Mouse (Mus musculus) erythroid progenitor cell, adult 5-6 weeks (primary cell): Measurements from ENCODE around the gene P2ry6. TPM values are rescaled to one million over a fixed set of nuclear protein-coding genes. Genes with fewer than 3 reads are reported as not detected.

Experiments
- ATAC-seq: replicated peaks from 2 replicates; pipeline ENCODE4 v1.8.0; 2016; ENCODE audit warnings: moderate number of reproducible peaks, mild to moderate bottlenecking, moderate TSS enrichment, inconsistent platforms; ENCODE audit not compliant: poor library complexity, low FRiP score, severe bottlenecking
- total RNA-seq, 2 experiments: library from RNA; stranded (forward) in 1 of 2; stranded (reverse) in 1 of 2; fragments of 150-400 nt in 1 of 2; fragments of 186-747, 209-891 nt in 1 of 2; gene quantifications; 2 replicates each; pipeline versions ENCODE4 v1.2.3 to v1.2.4; 2015 to 2017; ENCODE audit warnings: low replicate concordance in 2 of 2

Gene P2ry6
- total RNA-seq, 2 experiments from 2014 or later = 1.7 to 5.0 TPM

DNA sequence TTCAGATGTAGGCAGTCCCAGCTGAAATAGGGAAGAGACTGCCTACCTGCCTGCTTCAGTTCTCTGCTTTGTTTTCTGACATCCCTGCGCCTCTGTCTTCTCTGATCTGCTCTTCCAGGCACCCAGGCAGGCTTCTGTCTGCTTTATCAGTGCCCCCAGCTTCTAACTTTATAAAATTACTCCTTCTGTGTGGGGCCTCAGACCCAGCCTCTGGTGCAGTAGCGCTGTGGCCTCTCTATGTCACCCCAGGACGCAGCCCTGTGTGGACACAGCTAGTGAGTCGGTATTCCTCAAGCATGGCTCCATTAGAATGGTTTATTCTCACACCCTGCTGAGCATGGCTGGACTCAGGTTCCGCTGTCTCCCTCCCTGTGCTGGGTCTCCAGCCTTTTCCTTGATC is 24.4 kb downstream of the P2ry6 start:
- ATAC-seq = no peak

DNA sequence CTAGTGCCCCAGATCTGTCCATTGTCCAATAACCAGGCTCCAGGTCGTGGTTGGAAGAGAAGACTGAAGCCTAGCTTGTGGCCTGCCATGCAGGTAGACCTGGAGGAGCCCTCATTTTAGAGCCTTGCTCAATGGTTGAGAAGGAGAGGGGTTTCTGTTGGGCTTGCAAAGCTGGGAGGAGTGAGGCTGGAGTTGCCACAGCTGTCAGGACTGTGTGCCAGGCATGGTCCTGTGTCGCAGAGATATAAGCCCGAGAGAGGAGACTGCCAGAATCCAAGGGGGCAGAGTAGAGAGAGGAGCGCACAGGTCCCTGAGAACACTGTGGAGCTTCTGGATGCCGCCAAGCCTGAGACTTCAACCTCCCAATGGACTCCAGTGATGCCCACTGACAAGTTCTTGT is 29.7 kb downstream of the P2ry6 start:
- ATAC-seq = no peak

DNA sequence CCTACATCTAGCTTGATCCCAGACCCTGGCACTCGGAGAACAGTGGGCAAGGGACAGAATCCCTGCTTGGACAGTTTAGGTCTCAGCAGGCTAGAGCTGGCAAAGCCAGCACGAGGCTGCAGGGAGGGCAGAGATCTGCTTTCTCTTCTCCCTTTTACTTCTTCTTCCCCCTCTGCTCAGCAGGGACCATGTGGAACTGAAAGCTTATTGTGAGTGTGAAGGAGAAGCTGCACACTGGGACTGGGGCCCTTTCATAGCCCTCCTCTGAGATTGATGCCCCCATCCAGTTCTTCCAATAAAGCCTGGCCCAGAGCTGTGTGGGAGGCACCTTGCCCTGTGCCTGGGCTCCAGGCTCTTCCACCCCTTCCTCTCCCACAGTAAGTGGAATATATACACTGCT is 30.1 kb downstream of the P2ry6 start:
- no peak for ATAC-seq

DNA sequence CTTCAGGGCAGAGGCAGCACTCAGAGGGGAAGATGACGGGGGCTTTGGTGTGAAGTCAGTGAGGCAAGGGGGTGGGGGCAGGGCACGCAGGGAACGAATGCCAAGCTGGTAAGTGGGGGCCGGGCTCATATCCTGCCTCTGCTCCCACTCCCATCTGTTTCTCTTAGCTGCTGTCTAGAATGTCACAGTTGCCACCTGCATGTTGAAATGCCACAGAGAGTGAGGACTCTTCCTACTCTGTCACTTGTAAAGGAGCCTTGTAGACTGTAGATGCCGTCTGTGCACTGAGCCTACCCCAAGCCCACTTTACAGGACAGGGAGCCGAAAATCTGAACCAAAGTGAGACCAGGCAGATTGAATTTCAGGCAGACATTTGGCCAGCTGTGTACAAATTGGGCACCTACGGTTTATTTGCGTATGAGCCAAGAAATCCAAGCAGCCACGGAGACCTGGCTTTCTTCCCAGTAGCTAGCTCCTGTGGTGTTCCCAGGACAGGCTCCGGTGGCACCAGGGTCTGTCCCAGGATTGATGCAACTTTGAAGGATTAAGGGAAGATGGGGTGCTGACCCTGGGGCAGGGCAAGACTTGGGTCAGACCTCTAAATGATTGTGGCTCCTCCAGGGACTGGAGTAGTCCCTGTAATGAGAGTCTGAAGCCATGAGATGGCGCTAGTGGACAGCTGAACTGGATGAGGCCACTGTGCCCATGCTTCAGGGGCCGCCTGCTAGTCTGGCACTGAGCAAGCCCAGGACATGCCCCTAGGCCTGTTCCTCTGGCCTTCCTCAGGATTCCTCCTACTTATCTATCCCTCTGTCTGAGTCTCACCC is 31.4 kb downstream of the P2ry6 start:
- no peak for ATAC-seq

DNA sequence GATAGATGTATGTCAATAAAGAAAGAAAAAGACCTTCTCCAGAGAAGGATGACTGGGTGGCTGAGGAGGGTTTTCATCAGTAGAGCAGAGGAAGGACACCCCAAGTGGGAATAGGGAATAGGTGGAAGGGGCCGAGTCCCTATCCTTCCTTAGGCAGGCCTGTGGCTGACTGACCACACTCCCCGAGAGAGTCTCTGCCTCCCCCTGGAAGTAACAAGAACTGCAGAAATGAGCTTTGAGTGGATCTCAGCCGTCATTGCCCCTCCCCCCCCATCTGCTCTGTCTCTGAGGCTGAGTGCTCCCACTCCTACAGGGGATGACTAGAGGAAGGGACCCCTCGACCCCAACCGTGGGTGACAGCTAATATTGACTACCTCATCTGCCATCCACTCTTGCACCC is 33.3 kb downstream of the P2ry6 start:
- ATAC-seq = no peak

DNA sequence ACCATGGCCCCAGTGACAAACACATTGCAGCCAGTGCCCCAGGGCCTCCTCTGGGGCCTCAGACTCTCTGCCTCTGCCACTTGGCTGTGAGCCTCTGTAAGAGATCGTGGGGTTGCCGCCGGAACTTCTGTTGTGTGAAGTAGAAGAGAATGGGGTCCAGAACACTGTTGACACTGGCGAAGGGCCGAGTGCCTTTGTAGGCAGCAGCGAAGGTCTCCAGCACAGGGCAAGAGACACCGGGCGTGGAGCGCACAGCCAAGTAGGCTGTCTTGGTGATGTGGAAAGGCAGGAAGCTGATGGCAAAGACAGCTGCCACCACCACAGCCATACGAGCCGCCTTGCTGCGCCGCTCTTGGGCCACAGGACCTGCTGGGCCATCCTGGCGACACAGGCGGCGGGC is 36.3 kb downstream of the P2ry6 start:
- ATAC-seq = no peak

DNA sequence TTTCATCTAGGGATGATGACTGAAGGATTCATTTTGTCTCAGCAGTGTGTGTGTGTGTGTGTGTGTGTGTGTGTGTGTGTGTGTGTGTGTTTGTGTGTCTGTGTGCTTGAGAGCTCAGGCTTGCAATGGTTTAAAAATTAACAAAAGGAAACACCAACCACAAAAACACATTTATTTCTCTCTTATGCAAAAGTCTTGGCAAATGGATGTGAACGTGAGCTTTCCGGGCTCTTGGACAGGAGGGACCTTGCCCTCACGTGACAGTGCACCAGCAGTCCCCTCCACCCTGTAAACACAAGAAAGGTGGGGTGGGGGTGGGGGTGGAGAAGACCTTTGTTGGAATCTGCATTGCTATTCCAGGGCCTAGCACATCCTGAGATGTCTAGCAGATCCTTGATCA is 37.0 kb downstream of the P2ry6 start:
- no peak for ATAC-seq

DNA sequence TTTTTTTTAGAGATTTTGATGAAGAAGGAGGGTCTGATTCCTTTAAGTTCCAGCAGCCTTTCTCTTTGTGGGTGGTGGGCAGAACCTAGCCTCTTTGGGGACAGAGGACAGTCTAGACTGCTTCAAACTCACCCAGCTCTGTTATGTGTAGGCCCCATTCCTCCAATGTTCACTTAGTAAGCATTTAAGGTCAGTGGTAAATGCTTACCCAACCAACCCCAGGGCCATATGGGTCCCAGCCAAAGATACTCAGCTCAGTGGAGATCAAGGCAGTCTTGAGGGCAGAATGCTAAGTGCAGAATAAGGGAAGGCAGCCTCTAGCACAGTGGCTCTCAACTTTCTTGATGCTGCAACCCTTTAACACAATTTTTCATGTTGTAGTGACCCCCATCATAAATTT is 40.9 kb downstream of the P2ry6 start:
- no peak for ATAC-seq

DNA sequence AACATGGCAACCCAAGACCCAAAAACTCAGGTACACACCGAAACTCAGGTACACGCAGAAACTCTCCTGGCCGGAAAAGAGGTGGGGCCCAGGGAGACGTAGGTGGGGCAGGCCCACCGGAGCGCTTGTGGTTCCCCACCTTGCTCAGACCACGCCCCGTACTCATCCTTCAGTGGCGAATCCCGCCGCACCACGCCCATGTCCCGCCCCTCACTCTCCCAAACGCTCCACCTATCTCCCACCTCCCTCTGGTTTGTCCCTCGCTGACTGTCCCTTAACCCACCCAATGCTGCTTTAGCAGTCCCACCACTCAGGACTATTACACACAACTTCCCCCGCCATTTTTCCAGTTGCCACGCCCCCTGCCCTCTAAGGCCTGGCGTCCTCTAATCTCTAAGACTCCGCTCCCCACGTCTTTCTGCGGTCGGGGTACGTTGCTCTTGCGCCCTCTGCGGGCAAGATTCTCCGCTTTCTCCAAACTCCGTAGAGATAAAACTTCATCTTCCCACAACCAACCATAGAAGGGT is 41.9 kb downstream of the P2ry6 start:
- ATAC-seq = no peak

DNA sequence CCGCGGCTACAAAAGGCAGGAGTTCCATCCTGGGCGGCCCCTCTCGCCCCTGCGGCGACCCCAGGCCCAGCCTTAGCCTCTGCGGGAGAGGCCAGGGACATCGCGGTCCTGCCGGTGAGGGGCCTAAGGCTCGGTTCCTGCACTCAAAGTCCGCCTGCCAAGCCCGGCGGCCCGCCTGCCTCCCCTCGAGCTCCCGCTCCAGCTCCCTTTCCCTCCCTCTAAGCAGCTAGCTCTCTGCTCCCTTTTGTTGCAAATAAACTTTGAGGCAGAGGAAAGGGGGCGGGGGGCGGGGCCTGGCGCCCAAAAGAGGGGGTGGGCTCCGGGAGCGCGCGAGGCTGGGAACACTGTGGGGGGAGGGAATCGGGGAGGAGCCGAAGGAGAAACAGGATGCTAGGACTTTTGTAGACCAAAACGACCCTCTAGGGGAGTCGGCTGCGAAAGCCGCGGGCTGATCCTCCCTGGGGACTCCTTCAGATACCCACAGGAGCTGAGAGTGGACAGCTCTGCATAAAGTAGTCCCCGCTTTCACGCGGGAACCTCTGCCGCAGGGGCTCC is 42.4 kb downstream of the P2ry6 start, which contains the start of gene Arhgef17:
Gene Arhgef17 (minus strand): TSS at position 182 of the 555 bp plus-strand sequence.
- no peak for ATAC-seq

DNA sequence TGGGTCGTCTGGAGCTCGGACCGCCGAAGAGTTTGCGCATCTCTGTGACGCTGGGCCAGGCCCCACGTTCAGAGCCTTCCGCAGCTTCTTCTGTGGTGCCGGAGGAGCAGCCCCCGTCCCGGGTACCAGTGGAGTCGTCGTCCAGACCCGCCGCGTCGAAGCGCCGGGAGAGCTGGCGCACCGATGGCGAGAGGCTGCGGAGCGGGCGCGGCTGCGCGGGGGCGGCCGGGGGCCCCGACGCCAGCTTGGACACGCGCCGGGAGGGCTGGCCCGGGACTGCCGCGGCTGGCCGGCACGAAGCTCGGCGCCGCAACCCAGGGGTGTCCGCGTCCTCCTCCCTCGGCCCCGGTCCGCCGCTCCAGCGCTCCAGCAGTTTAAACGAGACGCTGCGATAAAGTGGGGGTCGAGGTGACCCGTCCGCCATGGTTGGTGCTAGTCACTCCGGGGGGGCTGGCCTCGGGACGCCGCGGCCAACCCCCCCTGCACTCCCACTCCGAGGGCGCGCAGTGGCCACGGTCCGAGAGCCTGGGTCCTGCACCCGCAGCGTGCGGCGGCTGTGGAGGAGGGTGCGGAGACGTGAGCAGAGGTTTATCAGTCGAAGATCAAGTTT is 43.0 kb downstream of the P2ry6 start:
- ATAC-seq = no peak

DNA sequence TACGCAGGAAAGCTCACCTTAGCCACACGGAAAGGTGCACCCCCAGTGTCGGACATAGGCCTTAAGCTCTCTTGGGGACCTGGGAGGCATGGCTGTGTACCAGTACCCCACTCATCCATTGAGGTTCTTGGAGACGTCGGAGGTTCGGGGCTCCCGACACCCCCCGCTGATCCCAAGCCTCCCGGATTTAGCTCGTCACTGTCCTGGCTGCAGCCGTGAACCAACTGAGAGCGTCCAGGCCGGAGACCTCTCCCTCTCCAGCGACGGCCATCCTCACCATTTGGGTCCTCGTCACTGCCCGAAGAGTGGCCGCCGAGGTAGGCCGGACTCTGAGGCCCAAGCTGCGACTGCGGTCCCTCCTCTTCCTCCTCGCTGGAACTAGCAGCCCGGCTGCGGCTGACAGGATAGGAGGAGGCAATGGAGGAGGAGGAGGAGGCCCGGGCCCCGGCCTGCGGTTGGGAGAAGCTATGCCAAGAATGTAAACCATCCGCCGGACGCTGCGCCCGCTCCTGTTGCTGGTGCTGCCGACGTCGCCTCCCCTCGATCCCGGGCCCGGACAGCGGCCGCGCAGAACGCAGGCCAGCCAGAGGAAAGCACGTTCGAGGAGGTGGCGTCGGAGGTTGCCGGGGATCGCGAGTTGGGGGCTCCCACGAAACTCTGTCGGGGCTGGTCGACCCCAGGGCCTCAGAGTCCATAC is 43.7 kb downstream of the P2ry6 start:
- ATAC-seq = no peak

DNA sequence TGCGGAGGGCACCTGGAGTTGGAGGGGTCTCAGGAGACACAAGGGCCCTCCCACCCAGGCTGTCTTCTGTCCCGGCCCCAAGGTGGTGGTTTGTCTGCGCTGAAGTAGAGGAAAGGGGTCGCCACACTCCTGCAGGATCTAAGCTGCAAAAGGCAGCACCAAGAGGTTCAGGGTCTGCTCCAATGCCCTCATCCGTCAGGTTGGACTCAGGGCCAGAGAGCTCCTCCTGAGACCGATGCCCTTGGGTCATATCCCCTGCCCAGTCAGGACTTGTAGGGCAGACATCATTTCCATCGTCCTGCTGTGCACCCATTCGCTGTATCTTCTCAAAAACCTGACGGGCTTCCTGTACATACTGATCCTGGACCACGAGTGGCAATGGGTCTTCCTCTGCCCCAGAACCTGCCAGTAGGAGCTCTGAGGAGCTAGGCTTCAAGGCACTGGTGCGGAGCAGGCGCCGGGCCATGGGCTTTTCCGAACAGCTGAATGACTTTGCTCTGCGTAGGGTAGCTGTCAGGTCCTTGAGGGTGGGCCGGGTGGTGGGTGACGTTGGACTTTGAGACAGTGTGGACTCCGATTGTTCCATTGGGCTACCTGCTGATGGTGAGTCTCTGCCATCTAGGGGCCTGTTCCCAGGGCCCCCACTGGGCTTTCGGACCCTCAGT is 44.7 kb downstream of the P2ry6 start:
- no peak for ATAC-seq

DNA sequence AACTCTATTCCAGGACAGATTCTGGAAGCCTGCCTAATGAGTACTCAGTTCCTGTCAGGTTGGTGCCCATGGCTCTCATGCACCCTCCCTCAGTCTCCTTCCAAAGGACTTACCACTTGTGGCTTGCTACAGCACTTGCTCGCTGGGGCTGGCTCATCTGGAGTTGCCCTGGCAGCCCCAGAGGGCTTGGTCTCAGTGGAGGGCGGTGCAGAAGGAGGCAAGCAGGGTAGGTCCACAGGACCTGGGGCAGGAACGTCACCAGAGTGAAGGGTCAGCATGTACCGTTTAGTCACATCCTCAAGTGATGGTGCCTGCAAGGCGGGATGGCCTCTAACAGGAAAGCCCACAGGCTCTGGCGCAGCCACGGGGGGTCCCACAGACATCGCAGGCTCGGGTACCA is 46.0 kb downstream of the P2ry6 start:
- ATAC-seq = no peak

DNA sequence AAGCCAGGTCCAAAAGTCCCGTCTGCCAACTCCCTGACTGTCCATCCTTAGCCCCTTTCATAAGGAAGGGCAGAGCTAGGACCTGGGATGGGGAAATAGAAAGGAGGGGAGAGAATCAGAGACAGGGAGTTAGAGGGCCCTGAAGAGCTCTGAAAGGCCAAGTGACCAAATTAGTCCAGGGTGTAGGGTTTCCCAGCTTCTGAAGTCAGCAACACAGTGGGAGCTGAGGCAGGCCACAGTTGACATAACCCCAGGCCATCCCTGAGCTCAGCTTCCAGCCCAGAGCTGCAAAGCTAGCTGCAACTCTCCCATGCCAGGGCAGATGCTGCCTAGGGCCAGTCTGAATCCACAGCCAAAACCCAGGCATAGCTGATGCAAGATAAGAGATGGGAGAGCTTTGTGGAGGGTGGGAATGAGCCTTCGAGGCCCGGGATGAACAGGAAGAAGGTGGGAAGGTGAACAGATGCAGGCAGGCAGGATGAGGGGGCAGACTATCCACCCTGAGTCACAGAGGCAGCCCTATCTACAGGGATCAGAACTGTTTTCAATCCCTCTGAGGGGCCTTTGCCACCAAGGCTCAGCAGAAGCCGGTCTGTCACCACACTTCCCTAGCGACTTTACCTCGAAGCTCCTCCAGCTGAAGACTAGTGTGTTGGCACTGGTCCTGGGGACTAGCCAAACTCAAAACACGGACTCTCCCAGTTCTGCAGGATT is 47.0 kb downstream of the P2ry6 start:
- no peak for ATAC-seq

DNA sequence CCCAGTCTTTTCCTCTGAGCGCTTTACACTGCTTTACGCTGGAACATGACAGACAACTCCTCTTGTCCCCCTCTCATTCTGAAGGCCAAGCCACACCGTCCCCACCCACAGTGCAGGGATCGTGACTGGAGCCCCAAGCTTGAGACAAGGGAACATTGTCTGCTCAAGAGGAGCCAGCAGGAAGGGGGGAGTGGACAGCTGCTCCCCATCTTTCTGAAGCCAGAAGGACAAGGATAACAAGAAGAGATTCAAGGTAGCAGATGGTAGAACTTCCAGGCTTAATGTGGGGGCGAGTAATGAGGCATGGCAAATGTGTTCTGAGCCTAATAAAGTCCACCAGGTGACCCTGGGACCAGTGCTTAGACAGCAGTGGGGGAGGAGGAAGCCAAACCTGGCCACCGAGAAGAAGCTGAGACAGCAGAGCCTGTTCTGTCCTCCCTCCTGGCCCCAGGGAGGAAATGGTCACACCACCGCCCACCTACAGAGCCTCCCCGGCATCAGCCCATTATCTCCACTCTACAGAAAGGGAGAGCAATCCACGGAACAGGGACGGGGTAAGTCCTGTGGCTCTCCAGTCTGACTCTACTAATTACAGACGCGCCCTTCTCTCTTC is 48.0 kb downstream of the P2ry6 start:
- ATAC-seq = no peak

DNA sequence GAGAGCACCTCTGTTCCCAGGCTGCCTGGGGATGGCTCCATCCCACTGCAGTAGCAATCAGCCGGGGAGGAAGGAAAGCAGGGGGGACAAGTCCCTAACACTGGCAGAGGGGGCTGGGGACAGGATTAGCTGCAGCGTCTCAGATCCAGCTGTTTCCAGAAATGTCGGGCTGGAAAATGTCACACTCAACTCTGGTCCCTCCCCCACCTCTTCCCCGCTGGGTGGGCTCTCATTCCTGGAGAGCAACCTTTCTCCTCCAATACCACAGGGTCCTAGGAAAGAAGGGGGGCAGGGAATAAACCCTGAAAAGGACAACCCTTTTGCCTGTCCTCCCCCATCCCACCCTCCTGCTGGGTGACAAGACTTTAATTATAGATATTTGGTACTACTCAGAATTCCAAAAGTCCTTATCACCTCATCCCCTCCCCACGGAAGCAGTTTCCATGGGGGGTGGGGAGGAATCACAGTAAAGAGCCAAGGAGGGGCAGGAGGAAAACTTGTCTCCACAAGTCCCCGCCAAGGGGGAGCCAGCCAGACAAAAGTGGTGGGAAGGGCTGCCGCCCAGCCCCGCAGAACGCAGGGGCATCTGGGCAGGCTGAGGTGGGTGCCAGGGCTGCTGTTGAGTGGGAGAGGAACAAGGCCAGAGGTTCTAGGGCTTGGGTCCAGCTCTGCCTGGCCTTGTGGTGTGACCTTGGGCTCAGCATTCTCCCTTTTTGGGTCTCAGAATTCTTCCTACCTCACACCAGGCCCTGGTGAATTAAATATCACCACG is 49.6 kb downstream of the P2ry6 start:
- no peak for ATAC-seq

DNA sequence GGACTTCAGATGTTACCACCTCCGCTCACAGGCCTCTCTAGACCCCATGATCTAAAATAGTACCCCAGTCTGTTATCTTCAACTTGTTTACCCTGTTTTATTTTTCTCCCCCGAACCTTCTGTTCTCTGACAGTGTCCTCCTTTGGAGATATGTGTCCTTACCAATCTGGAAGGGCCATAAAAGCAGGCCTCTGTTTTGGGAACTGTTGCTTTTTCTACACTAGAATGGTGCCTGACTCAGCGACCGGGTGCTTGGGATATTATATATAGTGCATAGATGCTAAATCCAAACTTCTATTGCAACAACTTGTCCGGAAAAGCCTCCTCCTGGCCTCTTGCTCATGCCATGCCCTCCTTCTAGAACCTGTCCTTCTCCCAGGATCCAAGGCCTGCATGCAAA is 50.2 kb downstream of the P2ry6 start:
- no peak for ATAC-seq
